Mouse (Mus musculus): ENCODE results near the gene Gtf3c5. TPM values are rescaled to one million over a fixed set of nuclear protein-coding genes. Genes with fewer than 3 reads are reported as not detected.
A peak's percentile ranks its signal among the peaks of the same experiment; 100 is the strongest.

The Gtf3c5 gene
- polyA plus RNA-seq, 1 experiment: 29.0 TPM

- no peaks in the 10 kb centered on the region for H3K9me3 ChIP-seq (replicated peaks; ENCODE audit: control insufficient read depth, insufficient read depth, low read length, poor library complexity, severe bottlenecking)
- no peaks in the 10 kb centered on the region for H3K27me3 ChIP-seq (ENCODE audit: control insufficient read depth, insufficient read depth, low read length, poor library complexity, severe bottlenecking)
- H3K4me3 ChIP-seq (ENCODE audit: low read depth, low read length): peak overlapping the region; percentile 68
- peak; percentile 52 for TF ChIP-seq POLR2A (IDR thresholded peaks at IDR 0.05; ENCODE audit: insufficient read depth, low read length)
- no peak for TF ChIP-seq CTCF (IDR thresholded peaks at IDR 0.05; ENCODE audit: low read depth, low read length)
- no peak for TF ChIP-seq EP300 (IDR thresholded peaks at IDR 0.05; ENCODE audit: insufficient read depth, low read depth, low read length)
- no peaks in the 10 kb centered on the region for H3K36me3 ChIP-seq (ENCODE audit: control insufficient read depth, insufficient read depth, low read length, poor library complexity, severe bottlenecking)
- H3K9ac ChIP-seq (ENCODE audit: low read depth, poor library complexity, severe bottlenecking): peak overlapping the region; percentile 12; the same call in 1 of the 2 replicates
- H3K27ac ChIP-seq (ENCODE audit: insufficient read depth, low read length): no peak overlapping the region
- peaks cover 12% of the 10 kb centered on the region for H3K4me1 ChIP-seq (ENCODE audit: control insufficient read depth, insufficient read depth, low read length)
These were observed 29.0 kb upstream of the Gtf3c5 start for GRCm38 (mm10) chr2:28612436-28613063.

- no peak overlapping the region for H3K27ac ChIP-seq (ENCODE audit: insufficient read depth, low read length)
- H3K27me3 ChIP-seq (ENCODE audit: control insufficient read depth, insufficient read depth, low read length, poor library complexity, severe bottlenecking): no peaks in the 10 kb centered on the region
- no peaks in the 10 kb centered on the region for H3K36me3 ChIP-seq (ENCODE audit: control insufficient read depth, insufficient read depth, low read length, poor library complexity, severe bottlenecking)
- TF ChIP-seq CTCF (IDR thresholded peaks at IDR 0.05; ENCODE audit: low read depth, low read length): no peak
- no peak for TF ChIP-seq EP300 (IDR thresholded peaks at IDR 0.05; ENCODE audit: insufficient read depth, low read depth, low read length)
- TF ChIP-seq POLR2A (IDR thresholded peaks at IDR 0.05; ENCODE audit: insufficient read depth, low read length): no peak
- no peaks in the 10 kb centered on the region for H3K9me3 ChIP-seq (replicated peaks; ENCODE audit: control insufficient read depth, insufficient read depth, low read length, poor library complexity, severe bottlenecking)
- no peak overlapping the region for H3K9ac ChIP-seq (ENCODE audit: low read depth, poor library complexity, severe bottlenecking)
- no peak overlapping the region for H3K4me3 ChIP-seq (ENCODE audit: low read depth, low read length)
- H3K4me1 ChIP-seq (ENCODE audit: control insufficient read depth, insufficient read depth, low read length): peaks cover 15% of the 10 kb centered on the region
These were observed 27.8 kb upstream of the Gtf3c5 start for GRCm38 (mm10) chr2:28611407-28611787.

- Histone ChIP-seq H3K36me3 (ENCODE audit: control insufficient read depth, insufficient read depth, low read length, poor library complexity, severe bottlenecking) (no peaks in the 10 kb centered on the region), H3K4me1 (ENCODE audit: control insufficient read depth, insufficient read depth, low read length) (peaks cover 19% of the 10 kb centered on the region), H3K27me3 (ENCODE audit: control insufficient read depth, insufficient read depth, low read length, poor library complexity, severe bottlenecking) (no peaks in the 10 kb centered on the region), H3K27ac (ENCODE audit: insufficient read depth, low read length) (no peak overlapping the region), H3K9ac (ENCODE audit: low read depth, poor library complexity, severe bottlenecking) (no peak overlapping the region), H3K9me3 (replicated peaks; ENCODE audit: control insufficient read depth, insufficient read depth, low read length, poor library complexity, severe bottlenecking) (no peaks in the 10 kb centered on the region), H3K4me3 (ENCODE audit: low read depth, low read length) (no peak overlapping the region)
- TF ChIP-seq EP300 (IDR thresholded peaks at IDR 0.05; ENCODE audit: insufficient read depth, low read depth, low read length) (no peak), POLR2A (IDR thresholded peaks at IDR 0.05; ENCODE audit: insufficient read depth, low read length) (no peak), CTCF (IDR thresholded peaks at IDR 0.05; ENCODE audit: low read depth, low read length) (no peak)
These were observed 27.3 kb upstream of the Gtf3c5 start for GRCm38 (mm10) chr2:28610716-28611406.

- no peak overlapping the region for H3K4me3 ChIP-seq (ENCODE audit: low read depth, low read length)
- TF ChIP-seq EP300 (IDR thresholded peaks at IDR 0.05; ENCODE audit: insufficient read depth, low read depth, low read length) (no peak), POLR2A (IDR thresholded peaks at IDR 0.05; ENCODE audit: insufficient read depth, low read length) (no peak), CTCF (IDR thresholded peaks at IDR 0.05; ENCODE audit: low read depth, low read length) (no peak)
- no peaks in the 10 kb centered on the region for H3K9me3 ChIP-seq (replicated peaks; ENCODE audit: control insufficient read depth, insufficient read depth, low read length, poor library complexity, severe bottlenecking)
- peaks cover 20% of the 10 kb centered on the region for H3K4me1 ChIP-seq (ENCODE audit: control insufficient read depth, insufficient read depth, low read length)
- no peak overlapping the region for H3K9ac ChIP-seq (ENCODE audit: low read depth, poor library complexity, severe bottlenecking)
- H3K27ac ChIP-seq (ENCODE audit: insufficient read depth, low read length): no peak overlapping the region
- H3K27me3 ChIP-seq (ENCODE audit: control insufficient read depth, insufficient read depth, low read length, poor library complexity, severe bottlenecking): no peaks in the 10 kb centered on the region
- no peaks in the 10 kb centered on the region for H3K36me3 ChIP-seq (ENCODE audit: control insufficient read depth, insufficient read depth, low read length, poor library complexity, severe bottlenecking)
These were observed 26.3 kb upstream of the Gtf3c5 start for GRCm38 (mm10) chr2:28609851-28610250.

GRCm38 (mm10) chr2:28607341-28608165 is 24.0 kb upstream of the Gtf3c5 start:
- Histone ChIP-seq H3K4me3 (ENCODE audit: low read depth, low read length) (no peak overlapping the region), H3K9ac (ENCODE audit: low read depth, poor library complexity, severe bottlenecking) (no peak overlapping the region), H3K36me3 (ENCODE audit: control insufficient read depth, insufficient read depth, low read length, poor library complexity, severe bottlenecking) (no peaks in the 10 kb centered on the region), H3K9me3 (replicated peaks; ENCODE audit: control insufficient read depth, insufficient read depth, low read length, poor library complexity, severe bottlenecking) (no peaks in the 10 kb centered on the region), H3K27me3 (ENCODE audit: control insufficient read depth, insufficient read depth, low read length, poor library complexity, severe bottlenecking) (no peaks in the 10 kb centered on the region), H3K27ac (ENCODE audit: insufficient read depth, low read length) (peak overlapping the region; percentile 62), H3K4me1 (ENCODE audit: control insufficient read depth, insufficient read depth, low read length) (peaks cover 20% of the 10 kb centered on the region)
- TF ChIP-seq EP300 (IDR thresholded peaks at IDR 0.05; ENCODE audit: insufficient read depth, low read depth, low read length) (peak; percentile 98), CTCF (IDR thresholded peaks at IDR 0.05; ENCODE audit: low read depth, low read length) (no peak)

All from ES-Bruce4 (cell line).